Mouse (Mus musculus): Measurements from ENCODE around the gene Mfsd4b1. TPM values are rescaled to one million over a fixed set of nuclear protein-coding genes. Genes with fewer than 3 reads are reported as not detected.

Gene Mfsd4b1
- polyA plus RNA-seq, 1 experiment from 2014 or later, result 0.07 TPM

DNA sequence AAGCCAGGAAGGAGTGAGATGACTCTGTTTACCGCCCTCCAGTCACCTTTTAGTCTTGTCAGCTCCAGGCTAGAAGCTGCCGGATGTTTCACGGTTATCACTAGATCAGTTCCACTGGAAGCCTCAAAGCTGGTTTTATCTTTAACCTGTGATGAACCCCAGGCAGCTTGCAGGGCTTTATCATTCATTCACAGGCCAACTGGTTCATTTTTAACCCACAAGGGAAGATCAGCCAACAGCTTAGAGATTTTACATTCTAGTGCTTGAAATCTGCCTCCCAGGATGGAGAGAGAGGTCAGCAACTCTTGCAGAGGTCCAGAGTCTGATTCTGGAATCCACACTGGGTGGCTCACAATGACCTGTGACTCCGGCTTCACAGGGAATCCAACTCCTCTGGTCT lies 33.9 kb downstream of the Mfsd4b1 start:
- H3K4me3 ChIP-seq (ENCODE audit: low read depth, low read length), result no peak overlapping the region
- DNase-seq (ENCODE audit: low spot score), result no peak
- H3K9me3 ChIP-seq (ENCODE audit: control insufficient read depth, low read length), result no peaks in the 10 kb centered on the region
- H3K4me2 ChIP-seq (replicated peaks; ENCODE audit: low read depth), result no peak overlapping the region
- no peak overlapping the region for H3K9ac ChIP-seq (ENCODE audit: low read length)
- no peak overlapping the region for H3K27ac ChIP-seq (replicated peaks)
- H3K4me1 ChIP-seq (replicated peaks; ENCODE audit: control insufficient read depth, insufficient read depth), result no peaks in the 10 kb centered on the region
- 43% methylated on average over 4 of the region's 4 CpGs for WGBS
- H3K36me3 ChIP-seq (ENCODE audit: control insufficient read depth, insufficient read depth, low read length), result no peaks in the 10 kb centered on the region
- TF ChIP-seq CTCF (IDR thresholded peaks at IDR 0.05; ENCODE audit: low read depth) (no peak), EP300 (optimal IDR thresholded peaks at IDR 0.05) (no peak)
- no peaks in the 10 kb centered on the region for H3K27me3 ChIP-seq (ENCODE audit: control insufficient read depth, insufficient read depth, low read length)
- ATAC-seq (ENCODE audit: low FRiP score, low TSS enrichment), result no peak

DNA sequence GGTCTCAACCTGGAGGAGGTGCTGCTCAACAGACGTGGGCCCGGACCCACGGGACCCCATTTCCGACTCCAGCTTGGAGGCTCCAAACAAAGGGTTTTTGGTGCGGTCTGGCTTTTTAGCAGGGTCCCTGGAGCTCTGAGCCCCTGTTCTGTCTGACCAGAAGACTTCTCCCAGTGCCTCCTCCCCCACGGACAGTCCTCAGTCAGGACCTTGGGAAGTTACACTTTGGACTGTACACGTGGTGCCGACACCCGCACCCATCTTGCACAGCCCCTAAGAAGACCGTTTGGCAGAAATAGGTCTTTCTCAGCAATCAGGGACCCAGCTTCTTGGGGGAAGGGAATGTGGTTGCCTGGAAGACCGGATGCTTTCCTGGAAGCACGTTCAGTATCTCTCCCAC lies 38.6 kb downstream of the Mfsd4b1 start, which contains the start of gene Mfsd4b5:
Gene Mfsd4b5 (minus strand): TSS at position 181 of the 400 bp plus-strand sequence.
- Histone ChIP-seq H3K4me2 (replicated peaks; ENCODE audit: low read depth) (no peak within 1 kb of the TSS), H3K9ac (ENCODE audit: low read length) (no peak within 1 kb of the TSS), H3K4me1 (replicated peaks; ENCODE audit: control insufficient read depth, insufficient read depth) (no peaks in the 10 kb centered on the region), H3K9me3 (ENCODE audit: control insufficient read depth, low read length) (no peaks in the 10 kb centered on the region), H3K27me3 (ENCODE audit: control insufficient read depth, insufficient read depth, low read length) (no peaks in the 10 kb centered on the region), H3K4me3 (ENCODE audit: low read depth, low read length) (no peak within 1 kb of the TSS), H3K27ac (replicated peaks) (no peak within 1 kb of the TSS), H3K36me3 (ENCODE audit: control insufficient read depth, insufficient read depth, low read length) (no peaks in the 10 kb centered on the region)
- 87% methylated on average over 12 of the region's 12 CpGs for WGBS
- ATAC-seq (ENCODE audit: low FRiP score, low TSS enrichment) (no peak), DNase-seq (ENCODE audit: low spot score) (no peak)
- TF ChIP-seq CTCF (IDR thresholded peaks at IDR 0.05; ENCODE audit: low read depth) (no peak), EP300 (optimal IDR thresholded peaks at IDR 0.05) (no peak)

DNA sequence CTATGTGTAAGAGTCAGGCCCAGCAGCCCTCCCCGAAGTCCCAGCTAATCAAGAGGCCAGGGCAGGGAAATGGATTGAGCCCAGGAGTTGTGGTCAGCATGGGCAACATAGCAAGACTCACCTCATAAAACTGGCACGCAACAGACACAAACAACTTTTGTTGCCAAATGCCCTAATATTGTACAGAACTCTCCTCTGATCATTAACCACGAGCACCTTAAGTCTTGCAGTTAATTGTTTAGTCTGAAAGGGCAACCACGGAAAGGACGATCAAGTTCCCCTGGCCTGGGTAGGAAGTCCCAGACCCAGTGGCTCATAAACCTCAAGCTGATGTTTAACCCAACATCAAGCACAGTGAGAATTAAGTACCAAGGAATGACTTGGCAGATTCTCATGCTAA lies 42.5 kb downstream of the Mfsd4b1 start:
- Histone ChIP-seq H3K9me3 (ENCODE audit: control insufficient read depth, low read length) (peaks cover 2% of the 10 kb centered on the region; the same call in 1 of the 2 replicates), H3K4me2 (replicated peaks; ENCODE audit: low read depth) (no peak overlapping the region), H3K9ac (ENCODE audit: low read length) (no peak overlapping the region), H3K27ac (replicated peaks) (no peak overlapping the region), H3K27me3 (ENCODE audit: control insufficient read depth, insufficient read depth, low read length) (no peaks in the 10 kb centered on the region), H3K4me3 (ENCODE audit: low read depth, low read length) (no peak overlapping the region), H3K36me3 (ENCODE audit: control insufficient read depth, insufficient read depth, low read length) (no peaks in the 10 kb centered on the region), H3K4me1 (replicated peaks; ENCODE audit: control insufficient read depth, insufficient read depth) (no peaks in the 10 kb centered on the region)
- DNase-seq (ENCODE audit: low spot score), result no peak
- 77% methylated on average over 5 of the region's 5 CpGs for WGBS
- TF ChIP-seq EP300 (optimal IDR thresholded peaks at IDR 0.05) (no peak), CTCF (IDR thresholded peaks at IDR 0.05; ENCODE audit: low read depth) (no peak)
- no peak for ATAC-seq (ENCODE audit: low FRiP score, low TSS enrichment)

DNA sequence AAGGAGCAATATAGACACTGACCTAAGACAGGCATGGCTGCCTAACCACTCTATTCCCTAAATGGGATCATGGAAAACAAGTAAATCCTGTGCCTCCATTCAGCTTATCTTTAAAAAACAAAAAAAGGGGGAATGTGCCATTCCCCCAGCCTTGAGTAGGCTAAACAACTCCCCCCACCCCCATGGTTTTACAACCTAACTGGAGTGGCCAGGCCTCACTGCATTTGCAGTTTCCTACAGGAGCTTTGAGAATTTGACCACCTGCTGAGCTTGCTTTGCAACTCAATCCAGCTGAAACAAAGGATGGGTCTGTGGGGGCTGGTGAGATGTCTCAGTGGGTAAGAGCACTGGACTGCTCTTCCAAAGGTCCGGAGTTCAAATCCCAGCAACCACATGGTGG lies 46.8 kb downstream of the Mfsd4b1 start:
- DNase-seq (ENCODE audit: low spot score), result no peak
- no peaks in the 10 kb centered on the region for H3K27me3 ChIP-seq (ENCODE audit: control insufficient read depth, insufficient read depth, low read length)
- H3K9ac ChIP-seq (ENCODE audit: low read length), result no peak overlapping the region
- ATAC-seq (ENCODE audit: low FRiP score, low TSS enrichment), result no peak
- no peak overlapping the region for H3K4me3 ChIP-seq (ENCODE audit: low read depth, low read length)
- no peak overlapping the region for H3K27ac ChIP-seq (replicated peaks)
- TF ChIP-seq CTCF (IDR thresholded peaks at IDR 0.05; ENCODE audit: low read depth) (no peak), EP300 (optimal IDR thresholded peaks at IDR 0.05) (no peak)
- H3K36me3 ChIP-seq (ENCODE audit: control insufficient read depth, insufficient read depth, low read length), result no peaks in the 10 kb centered on the region
- no peak overlapping the region for H3K4me2 ChIP-seq (replicated peaks; ENCODE audit: low read depth)
- 83% methylated on average over 1 of the region's 1 CpGs for WGBS
- peaks cover 2% of the 10 kb centered on the region; the same call in 1 of the 2 replicates for H3K9me3 ChIP-seq (ENCODE audit: control insufficient read depth, low read length)
- H3K4me1 ChIP-seq (replicated peaks; ENCODE audit: control insufficient read depth, insufficient read depth), result no peaks in the 10 kb centered on the region

DNA sequence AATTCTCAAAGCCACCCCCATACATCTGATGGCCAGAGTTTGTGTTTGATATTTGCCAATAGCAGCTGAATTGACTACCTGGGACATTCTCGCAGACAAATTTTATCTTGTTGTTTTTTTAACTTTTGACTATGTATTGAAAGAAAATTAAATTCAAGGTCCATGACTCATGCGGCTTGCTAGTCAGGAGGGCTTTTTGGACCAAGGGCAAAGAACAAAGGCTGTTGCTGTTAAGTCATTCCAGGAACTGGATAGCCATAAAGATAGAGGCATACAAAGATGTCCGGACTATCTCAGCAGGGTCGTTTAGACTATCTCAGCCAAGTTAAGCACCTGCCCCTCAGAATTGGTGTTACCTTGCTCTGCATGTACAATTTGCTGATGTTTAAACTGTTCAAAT lies 47.7 kb downstream of the Mfsd4b1 start:
- DNase-seq (ENCODE audit: low spot score) (no peak), ATAC-seq (ENCODE audit: low FRiP score, low TSS enrichment) (no peak)
- Histone ChIP-seq H3K27ac (replicated peaks) (no peak overlapping the region), H3K4me2 (replicated peaks; ENCODE audit: low read depth) (no peak overlapping the region), H3K9ac (ENCODE audit: low read length) (no peak overlapping the region), H3K9me3 (ENCODE audit: control insufficient read depth, low read length) (peaks cover 2% of the 10 kb centered on the region; the same call in 1 of the 2 replicates), H3K4me3 (ENCODE audit: low read depth, low read length) (no peak overlapping the region), H3K27me3 (ENCODE audit: control insufficient read depth, insufficient read depth, low read length) (no peaks in the 10 kb centered on the region), H3K4me1 (replicated peaks; ENCODE audit: control insufficient read depth, insufficient read depth) (no peaks in the 10 kb centered on the region), H3K36me3 (ENCODE audit: control insufficient read depth, insufficient read depth, low read length) (no peaks in the 10 kb centered on the region)
- 96% methylated on average over 4 of the region's 4 CpGs for WGBS
- TF ChIP-seq EP300 (optimal IDR thresholded peaks at IDR 0.05), result no peak
- TF ChIP-seq CTCF (IDR thresholded peaks at IDR 0.05; ENCODE audit: low read depth), result no peak

DNA sequence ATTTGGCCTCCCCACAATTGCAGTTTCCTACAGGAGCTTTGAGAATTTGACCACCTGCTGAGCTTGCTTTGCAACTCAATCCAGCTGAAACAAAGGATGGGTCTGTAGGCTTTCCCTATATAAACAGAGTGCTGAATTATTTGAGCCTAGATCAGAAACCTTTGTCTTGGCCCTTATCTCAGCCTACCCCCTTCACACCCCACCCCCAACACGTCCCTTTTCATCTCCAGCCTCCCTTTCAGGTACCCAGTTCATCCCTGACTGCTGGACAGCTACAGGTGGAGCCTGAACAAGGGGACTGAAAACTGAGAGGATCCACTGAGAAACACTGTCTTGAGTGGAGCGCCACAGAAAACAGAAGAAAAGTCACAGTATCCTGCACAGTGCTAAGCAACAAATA lies 49.3 kb downstream of the Mfsd4b1 start:
- H3K4me2 ChIP-seq (replicated peaks; ENCODE audit: low read depth), result no peak overlapping the region
- 44% methylated on average over 2 of the region's 2 CpGs for WGBS
- no peak for ATAC-seq (ENCODE audit: low FRiP score, low TSS enrichment)

More for the DNA sequence above, 49.3 kb downstream of the Mfsd4b1 start:
- H3K4me3 ChIP-seq (ENCODE audit: low read depth, low read length), result no peak overlapping the region
- H3K27me3 ChIP-seq (ENCODE audit: control insufficient read depth, insufficient read depth, low read length), result no peaks in the 10 kb centered on the region
- TF ChIP-seq CTCF (IDR thresholded peaks at IDR 0.05; ENCODE audit: low read depth) (no peak), EP300 (optimal IDR thresholded peaks at IDR 0.05) (no peak)
- no peak overlapping the region for H3K9ac ChIP-seq (ENCODE audit: low read length)
- no peaks in the 10 kb centered on the region for H3K36me3 ChIP-seq (ENCODE audit: control insufficient read depth, insufficient read depth, low read length)
- H3K4me1 ChIP-seq (replicated peaks; ENCODE audit: control insufficient read depth, insufficient read depth), result no peaks in the 10 kb centered on the region
- H3K27ac ChIP-seq (replicated peaks), result no peak overlapping the region
- no peak for DNase-seq (ENCODE audit: low spot score)
- H3K9me3 ChIP-seq (ENCODE audit: control insufficient read depth, low read length), result peaks cover 2% of the 10 kb centered on the region; the same call in 1 of the 2 replicates
